ENCODE assay signal across 33 mouse cellular contexts in genomic region chr2:181238091-181238610, GRCm38 (mm10). TPM values are rescaled to one million over a fixed set of nuclear protein-coding genes. Genes with fewer than 3 reads are reported as not detected.
A peak's percentile ranks its signal among the peaks of the same experiment; 100 is the strongest.
DNase-seq lines count a peak whose midpoint lies in the region; ATAC-seq and TF ChIP-seq lines count a peak whose summit lies in the region.
"Had no signal": no experiment of that assay in that cellular context is flagged by ENCODE, and none has a peak within 500 bp of the region (broad histone marks: within the 10 kb centered on the region; RNA-seq: fewer than 3 reads in every experiment).

No protein-coding gene starts in this region.

- H3K9me3 ChIP-seq in hindbrain, postnatal 0 days (ENCODE audit: low read length): no peaks in the 10 kb centered on the region
- no peaks in the 10 kb centered on the region for H3K9me3 ChIP-seq in hindbrain, embryonic 10.5 days
- no peaks in the 10 kb centered on the region for H3K9me3 ChIP-seq in liver, embryonic 11.5 days (ENCODE audit: control insufficient read depth, low read length)
- H3K9me3 ChIP-seq in CH12.LX (replicated peaks; ENCODE audit: low read length): no peaks in the 10 kb centered on the region
- H3K9me3 ChIP-seq: limb, embryonic 10.5 days; limb, embryonic 15.5 days had no signal

- no peak overlapping the region for H3K4me2 ChIP-seq in hindbrain, postnatal 0 days (ENCODE audit: low read depth, low read length)
- H3K4me2 ChIP-seq in liver, embryonic 11.5 days: no peak overlapping the region
- H3K4me2 ChIP-seq in CH12.LX (ENCODE audit: insufficient read depth, low read depth, poor library complexity, severe bottlenecking): peak overlapping the region; percentile 7; the same call in 1 of the 2 replicates
- H3K4me2 ChIP-seq: limb, embryonic 15.5 days; midbrain, embryonic 11.5 days had no signal

- peaks cover 35% of the 10 kb centered on the region for H3K79me2 ChIP-seq in liver, adult 2 months (ENCODE audit: control insufficient read depth, insufficient read depth, low read length)
- peaks cover 8% of the 10 kb centered on the region for H3K79me2 ChIP-seq in CH12.LX (replicated peaks; ENCODE audit: control insufficient read depth, extremely low read depth, insufficient read depth, poor library complexity, severe bottlenecking)

- TF ChIP-seq RAD21 in CH12.LX (IDR thresholded peaks at IDR 0.05; ENCODE audit: low read depth, low read length): no peak

- in situ Hi-C loops in CH12.LX (cut with MboI; ENCODE audit: low pct_ligation_motif_present, low pct_unique_long_range_greater_than_20kb, low sequenced_read_pairs): no loop called here

- WGBS in hindbrain, postnatal 0 days: 52% methylated on average over 10 of the region's 10 CpGs
- WGBS in hindbrain, embryonic 10.5 days: 73% methylated on average over 10 of the region's 10 CpGs
- 75% methylated on average over 10 of the region's 10 CpGs for WGBS in liver, adult 2 months
- WGBS in liver, embryonic 11.5 days: 82% methylated on average over 10 of the region's 10 CpGs

- no peak for TF ChIP-seq EP300 in CH12.LX (IDR thresholded peaks at IDR 0.05; ENCODE audit: low read length)

- no peaks in the 10 kb centered on the region for H3K27me3 ChIP-seq in hindbrain, postnatal 0 days (ENCODE audit: insufficient read depth, low read length)
- H3K27me3 ChIP-seq in hindbrain, embryonic 10.5 days (ENCODE audit: insufficient read depth, poor library complexity, severe bottlenecking): no peaks in the 10 kb centered on the region
- H3K27me3 ChIP-seq in liver, adult 2 months (ENCODE audit: control insufficient read depth, insufficient read depth, low read length): no peaks in the 10 kb centered on the region
- no peaks in the 10 kb centered on the region for H3K27me3 ChIP-seq in liver, embryonic 11.5 days (replicated peaks; ENCODE audit: control insufficient read depth, insufficient read depth, low read length)
- no peaks in the 10 kb centered on the region for H3K27me3 ChIP-seq in CH12.LX (replicated peaks)
- H3K27me3 ChIP-seq: limb, embryonic 15.5 days; Patski had no signal

- H3K27ac ChIP-seq in hindbrain, postnatal 0 days: no peak overlapping the region
- H3K27ac ChIP-seq in hindbrain, embryonic 10.5 days: no peak overlapping the region
- H3K27ac ChIP-seq in liver, adult 2 months (replicated peaks; ENCODE audit: insufficient read depth, low read depth, low read length): no peak overlapping the region
- no peak overlapping the region for H3K27ac ChIP-seq in liver, embryonic 11.5 days (ENCODE audit: low read depth, low read length)
- peak overlapping the region; percentile 29; the same call in 1 of the 2 replicates for H3K27ac ChIP-seq in CH12.LX (ENCODE audit: insufficient read depth, low read depth)
- H3K27ac ChIP-seq: gastrocnemius, adult 2 months; limb, embryonic 10.5 days; limb, embryonic 15.5 days had no signal

- dilution Hi-C loops in CH12.LX (cut with MboI; ENCODE audit: extremely low pct_ligation_motif_present, extremely low pct_unique_long_range_greater_than_20kb, low sequenced_read_pairs): no loop called here

- TF ChIP-seq CTCF in hindbrain, postnatal 0 days (IDR thresholded peaks at IDR 0.05; ENCODE audit: low read depth): no peak
- TF ChIP-seq CTCF in liver, adult 2 months (IDR thresholded peaks at IDR 0.05; ENCODE audit: low read depth, low read length): no peak
- TF ChIP-seq CTCF in CH12.LX (conservative IDR thresholded peaks at IDR 0.05 in 1 of 2, IDR thresholded peaks at IDR 0.05 in 1 of 2; ENCODE audit: low read depth in 2 of 2, low read length in 2 of 2): no peak

- ATAC-seq in hindbrain, postnatal 0 days: no peak
- ATAC-seq in liver, embryonic 11.5 days (replicated peaks; ENCODE audit: low FRiP score): no peak
- ATAC-seq: forebrain, embryonic 16.5 days; hindbrain, embryonic 16.5 days; intestine, embryonic 16.5 days; midbrain, embryonic 16.5 days; Patski had no signal

- H3K4me3 ChIP-seq in hindbrain, postnatal 0 days (ENCODE audit: low read length): no peak overlapping the region
- no peak overlapping the region for H3K4me3 ChIP-seq in hindbrain, embryonic 10.5 days
- no peak overlapping the region for H3K4me3 ChIP-seq in liver, adult 2 months (ENCODE audit: insufficient read depth, low read depth, low read length)
- H3K4me3 ChIP-seq in liver, embryonic 11.5 days (ENCODE audit: low read depth, low read length): no peak overlapping the region
- H3K4me3 ChIP-seq in CH12.LX (replicated peaks in 1 of 3; ENCODE audit: low read depth in 2 of 3, low read length in 2 of 3, poor library complexity in 1 of 3): no peak overlapping the region
- H3K4me3 ChIP-seq: erythroblast, embryonic 14.5 days; limb, embryonic 10.5 days; limb, embryonic 15.5 days had no signal

- H3K4me1 ChIP-seq in hindbrain, postnatal 0 days (ENCODE audit: insufficient read depth, low read length): no peaks in the 10 kb centered on the region
- H3K4me1 ChIP-seq in hindbrain, embryonic 10.5 days (replicated peaks): peaks cover 18% of the 10 kb centered on the region
- H3K4me1 ChIP-seq in liver, adult 2 months (ENCODE audit: control insufficient read depth, insufficient read depth, low read length): peaks cover 26% of the 10 kb centered on the region
- peaks cover 6% of the 10 kb centered on the region for H3K4me1 ChIP-seq in liver, embryonic 11.5 days (replicated peaks; ENCODE audit: control insufficient read depth, insufficient read depth, low read length)
- H3K4me1 ChIP-seq in CH12.LX (ENCODE audit: control insufficient read depth in 1 of 2, insufficient read depth in 2 of 2): peaks cover 34 to 54% of the 10 kb centered on the region in 2 experiments

- no peaks in the 10 kb centered on the region for H3K36me3 ChIP-seq in hindbrain, postnatal 0 days (ENCODE audit: insufficient read depth, low read length)
- no peaks in the 10 kb centered on the region for H3K36me3 ChIP-seq in hindbrain, embryonic 10.5 days
- H3K36me3 ChIP-seq in liver, adult 2 months (ENCODE audit: control insufficient read depth, insufficient read depth, low read length): peaks cover 33% of the 10 kb centered on the region
- no peaks in the 10 kb centered on the region for H3K36me3 ChIP-seq in liver, embryonic 11.5 days (ENCODE audit: control insufficient read depth, insufficient read depth, low read length)
- peaks cover 65 to 75% of the 10 kb centered on the region in 2 experiments for H3K36me3 ChIP-seq in CH12.LX (replicated peaks in 1 of 2; ENCODE audit: control insufficient read depth in 1 of 2, insufficient read depth in 1 of 2, low read length in 1 of 2)

- H3K9ac ChIP-seq in hindbrain, postnatal 0 days (replicated peaks; ENCODE audit: low read length): no peak overlapping the region
- H3K9ac ChIP-seq in liver, adult 2 months (ENCODE audit: low read depth, low read length): no peak overlapping the region
- no peak overlapping the region for H3K9ac ChIP-seq in liver, embryonic 11.5 days (ENCODE audit: low read depth, low read length)
- no peak overlapping the region for H3K9ac ChIP-seq in CH12.LX (ENCODE audit: insufficient read depth, low read depth)
- H3K9ac ChIP-seq: limb, embryonic 15.5 days had no signal

- 0 out of 2 replicates have a peak, but pooled peaks have one; percentile 9 for TF ChIP-seq POLR2A in liver, adult 2 months (IDR thresholded peaks at IDR 0.05; ENCODE audit: extremely low read depth, insufficient read depth, low read length)
- TF ChIP-seq POLR2A in CH12.LX (IDR thresholded peaks at IDR 0.05; ENCODE audit: low read depth, low read length): no peak

- DNase-seq in cerebellum, postnatal 14 days: peak; percentile 70 to 79
- no peak for DNase-seq in cerebellum, adult 8-10 months
- DNase-seq in hindbrain, postnatal 0 days (ENCODE audit: low spot score): peak; percentile 30
- no peak for DNase-seq in hindbrain, embryonic 10.5 days (ENCODE audit: low spot score)
- no peak for DNase-seq in liver, adult 2 months (ENCODE audit: extremely low read depth, low read depth, low spot score)
- no peak for DNase-seq in liver, embryonic 11.5 days (ENCODE audit: low spot score)
- DNase-seq in CH12.LX (ENCODE audit: extremely low read depth): no peak
- DNase-seq: adrenal gland, postnatal 10 days; cerebellum, adult 11 months; cerebellum, adult 9-11 months; gastrocnemius, adult 2 months; gastrocnemius, postnatal 36 days; lung, postnatal 36 days had no signal

RNA-seq across cellular contexts. Expression of gene Helz2, which starts 3.7 kb away (rescaled TPM):
- total RNA-seq in hindbrain, postnatal 0 days (2014; rRNA removed): 2.8 and 5.7 TPM in 2 replicates
- 0.19 and 0.24 TPM in 2 replicates for polyA plus RNA-seq in hindbrain, postnatal 0 days (2015; fragmentation: Nextera tagmentation; extraction: Ambion mirVana)
- 0.52 and 1.00 TPM in 2 replicates for polyA plus RNA-seq in hindbrain, embryonic 10.5 days (2016; fragmentation: Nextera tagmentation; extraction: Ambion mirVana)
- total RNA-seq in liver, adult 2 months (2014; rRNA removed): 20.3 and 28.9 TPM in 2 replicates
- polyA plus RNA-seq in liver, adult 2 months (2012; rRNA removed): 39.6 and 65.9 TPM in 2 replicates
- polyA plus RNA-seq in liver, embryonic 11.5 days (2014; fragmentation: Nextera tagmentation; extraction: Ambion mirVana): 2.4 and 2.6 TPM in 2 replicates
- total RNA-seq in CH12.LX (2012; rRNA removed) (14.8 and 18.3 TPM in 2 replicates), CH12.LX (2014; rRNA removed) (4.8 and 5.6 TPM in 2 replicates)
- 16.0 and 18.0 TPM in 2 replicates for polyA plus RNA-seq in CH12.LX (2012; ENCODE audit: insufficient read length, low read depth)

RNA-seq across cellular contexts. Expression of gene Fndc11, which starts 18.3 kb away (rescaled TPM):
- 2.2 and 2.8 TPM in 2 replicates for total RNA-seq in hindbrain, postnatal 0 days (2014; rRNA removed)
- 0.25 and 0.52 TPM in 2 replicates for polyA plus RNA-seq in hindbrain, postnatal 0 days (2015; fragmentation: Nextera tagmentation; extraction: Ambion mirVana)
- 0.26 and 0.32 TPM in 2 replicates for polyA plus RNA-seq in hindbrain, embryonic 10.5 days (2016; fragmentation: Nextera tagmentation; extraction: Ambion mirVana)
- not detected in 2 replicates for total RNA-seq in liver, adult 2 months (2014; rRNA removed)
- 0.10 and 0.12 TPM in 2 replicates for polyA plus RNA-seq in liver, adult 2 months (2012; rRNA removed)
- polyA plus RNA-seq in liver, embryonic 11.5 days (2014; fragmentation: Nextera tagmentation; extraction: Ambion mirVana): 0.34 TPM in 1 of 2 replicates, not detected in the other
- total RNA-seq in CH12.LX (2012; rRNA removed): 0.25 and 0.59 TPM in 2 replicates
- total RNA-seq in CH12.LX (2014; rRNA removed): not detected in 2 replicates
- not detected in 2 replicates for polyA plus RNA-seq in CH12.LX (2012; ENCODE audit: insufficient read length, low read depth)
- total RNA-seq: gastrocnemius, adult 2 months; gastrocnemius, postnatal 36 days; layer of hippocampus, adult 8-10 months; layer of hippocampus, postnatal 25 days; megakaryocyte, adult 5-6 weeks; MEL had no signal
- polyA plus RNA-seq: cortical plate, adult 2 months; embryonic facial prominence, embryonic 14.5 days; forebrain, embryonic 11.5 days; forebrain, embryonic 16.5 days; heart, embryonic 14.5 days; hindbrain, embryonic 11.5 days; neural tube, embryonic 11.5 days; Patski had no signal

RNA-seq across cellular contexts. Expression of gene Srms, which starts 25.2 kb away (rescaled TPM):
- total RNA-seq in hindbrain, postnatal 0 days (2014; rRNA removed): 0.07 and 0.47 TPM in 2 replicates
- 0.09 and 0.18 TPM in 2 replicates for polyA plus RNA-seq in hindbrain, postnatal 0 days (2015; fragmentation: Nextera tagmentation; extraction: Ambion mirVana)
- polyA plus RNA-seq in hindbrain, embryonic 10.5 days (2016; fragmentation: Nextera tagmentation; extraction: Ambion mirVana): 0.07 TPM in 1 of 2 replicates, not detected in the other
- 0.28 and 0.54 TPM in 2 replicates for total RNA-seq in liver, adult 2 months (2014; rRNA removed)
- 1.3 and 1.7 TPM in 2 replicates for polyA plus RNA-seq in liver, adult 2 months (2012; rRNA removed)
- 0.23 TPM in 1 of 2 replicates, not detected in the other for polyA plus RNA-seq in liver, embryonic 11.5 days (2014; fragmentation: Nextera tagmentation; extraction: Ambion mirVana)
- 0.08 and 0.17 TPM in 2 replicates for total RNA-seq in CH12.LX (2012; rRNA removed)
- 0.13 and 0.14 TPM in 2 replicates for total RNA-seq in CH12.LX (2014; rRNA removed)
- 0.41 TPM in 1 of 2 replicates, not detected in the other for polyA plus RNA-seq in CH12.LX (2012; ENCODE audit: insufficient read length, low read depth)
- total RNA-seq: megakaryocyte, adult 5-6 weeks; MEL had no signal
- polyA plus RNA-seq: Patski had no signal

RNA-seq across cellular contexts. Expression of gene Ptk6, which starts 35.6 kb away (rescaled TPM):
- not detected in 2 replicates for total RNA-seq in hindbrain, postnatal 0 days (2014; rRNA removed)
- not detected in 2 replicates for polyA plus RNA-seq in hindbrain, postnatal 0 days (2015; fragmentation: Nextera tagmentation; extraction: Ambion mirVana)
- not detected in 2 replicates for polyA plus RNA-seq in hindbrain, embryonic 10.5 days (2016; fragmentation: Nextera tagmentation; extraction: Ambion mirVana)
- 1.1 and 2.5 TPM in 2 replicates for total RNA-seq in liver, adult 2 months (2014; rRNA removed)
- polyA plus RNA-seq in liver, adult 2 months (2012; rRNA removed): 0.81 and 0.83 TPM in 2 replicates
- not detected in 2 replicates for polyA plus RNA-seq in liver, embryonic 11.5 days (2014; fragmentation: Nextera tagmentation; extraction: Ambion mirVana)
- total RNA-seq in CH12.LX (2012; rRNA removed): 0.04 and 0.17 TPM in 2 replicates
- total RNA-seq in CH12.LX (2014; rRNA removed): 0.05 TPM in 1 of 2 replicates, not detected in the other
- polyA plus RNA-seq in CH12.LX (2012; ENCODE audit: insufficient read length, low read depth): 0.07 and 0.09 TPM in 2 replicates
- total RNA-seq: gastrocnemius, adult 2 months; gastrocnemius, postnatal 36 days; layer of hippocampus, adult 8-10 months; layer of hippocampus, postnatal 25 days; megakaryocyte, adult 5-6 weeks; MEL had no signal
- polyA plus RNA-seq: erythroblast, embryonic 14.5 days; forebrain, embryonic 11.5 days; forebrain, embryonic 16.5 days; heart, embryonic 14.5 days; hindbrain, embryonic 11.5 days; hindbrain, embryonic 16.5 days; kidney, embryonic 14.5 days; limb, embryonic 10.5 days; midbrain, embryonic 11.5 days; midbrain, embryonic 16.5 days; neural tube, embryonic 11.5 days; Patski had no signal

RNA-seq across cellular contexts. Expression of gene Gmeb2, which starts 49.7 kb away (rescaled TPM):
- 19.2 and 25.2 TPM in 2 replicates for total RNA-seq in hindbrain, postnatal 0 days (2014; rRNA removed)
- polyA plus RNA-seq in hindbrain, postnatal 0 days (2015; fragmentation: Nextera tagmentation; extraction: Ambion mirVana): 8.6 and 8.9 TPM in 2 replicates
- polyA plus RNA-seq in hindbrain, embryonic 10.5 days (2016; fragmentation: Nextera tagmentation; extraction: Ambion mirVana): 19.0 and 20.0 TPM in 2 replicates
- total RNA-seq in liver, adult 2 months (2014; rRNA removed): 7.4 and 8.8 TPM in 2 replicates
- 10.7 and 16.1 TPM in 2 replicates for polyA plus RNA-seq in liver, adult 2 months (2012; rRNA removed)
- 14.7 and 16.4 TPM in 2 replicates for polyA plus RNA-seq in liver, embryonic 11.5 days (2014; fragmentation: Nextera tagmentation; extraction: Ambion mirVana)
- total RNA-seq in CH12.LX (2012; rRNA removed): 14.2 and 17.3 TPM in 2 replicates
- total RNA-seq in CH12.LX (2014; rRNA removed): 11.1 and 11.6 TPM in 2 replicates
- polyA plus RNA-seq in CH12.LX (2012; ENCODE audit: insufficient read length, low read depth): 20.4 and 20.7 TPM in 2 replicates

Comparison
In these comparisons a context has a peak if more than half of its experiments do, and no peak if none do; other contexts are left out.
1. DNase-seq: peak in cerebellum, postnatal 14 days (2 of 2) and hindbrain, postnatal 0 days (single experiment); none in cerebellum, adult 8-10 months (single experiment), hindbrain, embryonic 10.5 days (single experiment), liver, adult 2 months (single experiment), liver, embryonic 11.5 days (single experiment) and CH12.LX (single experiment).